Mouse (Mus musculus) spleen, adult 2 months (tissue): ENCODE measurements around the gene Ipo4.

ENCODE experiments used
- CTCF ChIP-seq: fragments of 200-500 bp; IDR thresholded peaks from 2 replicates; pipeline ENCODE4 v1.5.1; 2011; ENCODE audit warnings: mild to moderate bottlenecking, inconsistent platforms; ENCODE audit not compliant: insufficient read depth, insufficient read length, insufficient replicate concordance; ENCODE audit errors: extremely low read depth
- POLR2A ChIP-seq: fragments of 200-500 bp; IDR thresholded peaks from 2 replicates; pipeline ENCODE4 v1.6.1; 2011; ENCODE audit warnings: low read depth, low read length, inconsistent platforms

GRCm38 (mm10) chr14:55656935-55657334 lies 21.2 kb upstream of the Ipo4 start:
- TF ChIP-seq CTCF (no peak), POLR2A (no peak)
